Mouse (Mus musculus) myocyte (in vitro differentiated cells): Measurements from ENCODE around the gene Rmnd5a.

Source experiments
- E2F4 ChIP-seq: IDR thresholded peaks from one replicate; pipeline ENCODE4 v1.6.1; 2011; ENCODE audit warnings: mild to moderate bottlenecking, control low read depth, moderate library complexity; ENCODE audit not compliant: insufficient read depth
- MAX ChIP-seq: IDR thresholded peaks from one replicate; pipeline ENCODE4 v1.6.1; 2011; ENCODE audit warnings: low read depth, mild to moderate bottlenecking, control low read depth
- POLR2A ChIP-seq: IDR thresholded peaks from one replicate; pipeline ENCODE4 v1.6.1; 2011; ENCODE audit warnings: low read depth, mild to moderate bottlenecking, control low read depth, moderate library complexity; ENCODE audit not compliant: insufficient read length
- TCF12 ChIP-seq: IDR thresholded peaks from one replicate; pipeline ENCODE4 v1.6.1; 2011; ENCODE audit warnings: mild to moderate bottlenecking, control low read depth; ENCODE audit not compliant: poor library complexity, insufficient read depth, severe bottlenecking

GRCm38 (mm10) chr6:71442130-71442529 lies 1.7 kb upstream of the Rmnd5a start:
- no peak for TF ChIP-seq E2F4
- TF ChIP-seq POLR2A: no peak
- no peak for TF ChIP-seq MAX
- TF ChIP-seq TCF12: no peak
